Mouse (Mus musculus) liver, embryonic 14.5 days (tissue): Measurements from ENCODE around the gene Vac14.
"Not testable (repeated sequence)": the region's sequence is repeated elsewhere in the genome, so short reads cannot be mapped to it uniquely, and the experiment has no call there.

Experiments
- CTCF ChIP-seq: IDR thresholded peaks from 2 replicates; pipeline ENCODE4 v1.5.1; 2016; ENCODE audit warnings: antibody characterized with exemption, low read depth, control low read depth
- EP300 ChIP-seq: IDR thresholded peaks from 2 replicates; pipeline ENCODE4 v1.6.1; 2016; ENCODE audit warnings: antibody characterized with exemption, low read depth

DNA sequence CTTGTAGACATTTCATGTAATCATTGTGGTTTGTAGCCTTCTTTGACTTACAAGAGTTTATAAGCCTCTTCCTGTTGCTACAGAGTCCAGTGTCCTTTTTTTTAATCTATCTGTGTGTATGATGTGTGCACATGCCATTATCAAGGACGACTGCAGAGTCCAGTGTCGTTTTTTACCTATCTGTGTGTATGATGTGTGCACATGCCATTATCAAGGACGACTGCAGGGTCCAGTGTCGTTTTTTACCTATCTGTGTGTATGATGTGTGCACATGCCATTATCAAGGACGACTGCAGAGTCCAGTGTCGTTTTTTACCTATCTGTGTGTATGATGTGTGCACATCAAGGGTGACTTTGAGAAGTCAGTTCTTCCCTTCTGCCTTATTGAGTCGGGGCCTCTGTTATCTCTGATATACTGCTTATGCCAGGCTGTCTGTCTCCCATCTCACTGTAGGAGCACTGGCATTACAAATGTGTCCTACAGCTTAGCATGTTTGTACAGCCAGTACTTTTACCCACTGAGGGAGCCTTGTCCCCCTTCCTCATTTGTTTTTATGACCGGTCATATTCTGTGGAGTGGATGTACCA lies 49.3 kb downstream of the Vac14 start:
- TF ChIP-seq CTCF, result not testable (repeated sequence)
- peak; percentile 57 for TF ChIP-seq EP300
